Mouse (Mus musculus): Measurements from ENCODE around the gene Macrod2.
A peak's percentile ranks its signal among the peaks of the same experiment; 100 is the strongest.

Macrod2 gene

GRCm38 (mm10) chr2:142335103-142335999, 1940.2 kb downstream of the Macrod2 start:
- DNase-seq (ENCODE audit: low spot score in 2 of 2), result no peak

- no peak for DNase-seq (ENCODE audit: low spot score in 2 of 2)
Measured at GRCm38 (mm10) chr2:142344021-142344420, 1948.9 kb downstream of the Macrod2 start.

- no peak for DNase-seq (ENCODE audit: low spot score in 2 of 2)
Measured at GRCm38 (mm10) chr2:142344758-142345157, 1949.6 kb downstream of the Macrod2 start.

- no peak for DNase-seq (ENCODE audit: low spot score in 2 of 2)
Measured at GRCm38 (mm10) chr2:142349805-142350204, 1954.7 kb downstream of the Macrod2 start.

GRCm38 (mm10) chr2:142362888-142363287, 1967.8 kb downstream of the Macrod2 start:
- no peak for DNase-seq (ENCODE audit: low spot score in 2 of 2)

GRCm38 (mm10) chr2:142373978-142374377, 1978.9 kb downstream of the Macrod2 start:
- no peak for DNase-seq (ENCODE audit: low spot score in 2 of 2)

GRCm38 (mm10) chr2:142380563-142380962, 1985.5 kb downstream of the Macrod2 start:
- no peak for DNase-seq (ENCODE audit: low spot score in 2 of 2)

GRCm38 (mm10) chr2:142381081-142381579, 1986.0 kb downstream of the Macrod2 start:
- no peak for DNase-seq (ENCODE audit: low spot score in 2 of 2)

GRCm38 (mm10) chr2:142393546-142393945, 1998.4 kb downstream of the Macrod2 start:
- no peak for DNase-seq (ENCODE audit: low spot score in 2 of 2)

- DNase-seq (ENCODE audit: low spot score in 2 of 2), result no peak
Measured at GRCm38 (mm10) chr2:142399490-142399889, 2004.4 kb downstream of the Macrod2 start.

GRCm38 (mm10) chr2:142400781-142401180, 2005.7 kb downstream of the Macrod2 start:
- DNase-seq (ENCODE audit: low spot score in 2 of 2), result no peak

GRCm38 (mm10) chr2:142401359-142401758, 2006.2 kb downstream of the Macrod2 start:
- no peak for DNase-seq (ENCODE audit: low spot score in 2 of 2)

- DNase-seq (ENCODE audit: low spot score in 2 of 2), result peak; percentile 41 to 69
Measured at GRCm38 (mm10) chr2:142403394-142403793, 2008.3 kb downstream of the Macrod2 start.

- no peak for DNase-seq (ENCODE audit: low spot score in 2 of 2)
Measured at GRCm38 (mm10) chr2:142404321-142404720, 2009.2 kb downstream of the Macrod2 start.

- no peak for DNase-seq (ENCODE audit: low spot score in 2 of 2)
Measured at GRCm38 (mm10) chr2:142407341-142407740, 2012.2 kb downstream of the Macrod2 start.

GRCm38 (mm10) chr2:142410124-142410523, 2015.0 kb downstream of the Macrod2 start:
- no peak for DNase-seq (ENCODE audit: low spot score in 2 of 2)

GRCm38 (mm10) chr2:142433126-142433525, 2038.0 kb downstream of the Macrod2 start:
- no peak for DNase-seq (ENCODE audit: low spot score in 2 of 2)

GRCm38 (mm10) chr2:142434731-142435130, 2039.6 kb downstream of the Macrod2 start:
- DNase-seq (ENCODE audit: low spot score in 2 of 2), result no peak

- peak; percentile 12 to 19 for DNase-seq (ENCODE audit: low spot score in 2 of 2)
Measured at GRCm38 (mm10) chr2:142437606-142438461, 2042.7 kb downstream of the Macrod2 start.

Data from right cerebral cortex, postnatal 36 days (tissue).